Mouse (Mus musculus): Measurements from ENCODE around the gene Myo1b.

GRCm38 (mm10) chr1:51804296-51805039 lies 111.4 kb downstream of the Myo1b start:
- no peak for TF ChIP-seq POLR2A (IDR thresholded peaks at IDR 0.05; ENCODE audit: control insufficient read depth in 1 of 2, insufficient read depth in 1 of 2, low read depth in 1 of 2, low read length in 2 of 2, poor library complexity in 1 of 2)
- no peak for TF ChIP-seq ZC3H11A (IDR thresholded peaks at IDR 0.05; ENCODE audit: low read depth, low read length)
- no peak for TF ChIP-seq UBTF (IDR thresholded peaks at IDR 0.05; ENCODE audit: borderline replicate concordance, insufficient read depth, low read depth, low read length)
- no peak for TF ChIP-seq MAFK (IDR thresholded peaks at IDR 0.05; ENCODE audit: borderline replicate concordance, low read depth, low read length)
- no peak for TF ChIP-seq JUND (IDR thresholded peaks at IDR 0.05; ENCODE audit: low read depth, low read length)
- TF ChIP-seq POLR2AphosphoS5 (IDR thresholded peaks at IDR 0.05; ENCODE audit: borderline replicate concordance, low read depth, low read length) = no peak
- TF ChIP-seq TCF12 (IDR thresholded peaks at IDR 0.05; ENCODE audit: low read depth, low read length) = no peak
- no peak for TF ChIP-seq RAD21 (IDR thresholded peaks at IDR 0.05; ENCODE audit: low read depth, low read length)
- no peak for TF ChIP-seq RCOR1 (IDR thresholded peaks at IDR 0.05; ENCODE audit: low read depth, low read length)
- no peak for TF ChIP-seq NRF1 (IDR thresholded peaks at IDR 0.05; ENCODE audit: insufficient read depth, low read depth, low read length, poor library complexity, severe bottlenecking)

Data from MEL (cell line).